Mouse (Mus musculus): ENCODE measurements around the gene Fam131b.

Fam131b gene

DNA sequence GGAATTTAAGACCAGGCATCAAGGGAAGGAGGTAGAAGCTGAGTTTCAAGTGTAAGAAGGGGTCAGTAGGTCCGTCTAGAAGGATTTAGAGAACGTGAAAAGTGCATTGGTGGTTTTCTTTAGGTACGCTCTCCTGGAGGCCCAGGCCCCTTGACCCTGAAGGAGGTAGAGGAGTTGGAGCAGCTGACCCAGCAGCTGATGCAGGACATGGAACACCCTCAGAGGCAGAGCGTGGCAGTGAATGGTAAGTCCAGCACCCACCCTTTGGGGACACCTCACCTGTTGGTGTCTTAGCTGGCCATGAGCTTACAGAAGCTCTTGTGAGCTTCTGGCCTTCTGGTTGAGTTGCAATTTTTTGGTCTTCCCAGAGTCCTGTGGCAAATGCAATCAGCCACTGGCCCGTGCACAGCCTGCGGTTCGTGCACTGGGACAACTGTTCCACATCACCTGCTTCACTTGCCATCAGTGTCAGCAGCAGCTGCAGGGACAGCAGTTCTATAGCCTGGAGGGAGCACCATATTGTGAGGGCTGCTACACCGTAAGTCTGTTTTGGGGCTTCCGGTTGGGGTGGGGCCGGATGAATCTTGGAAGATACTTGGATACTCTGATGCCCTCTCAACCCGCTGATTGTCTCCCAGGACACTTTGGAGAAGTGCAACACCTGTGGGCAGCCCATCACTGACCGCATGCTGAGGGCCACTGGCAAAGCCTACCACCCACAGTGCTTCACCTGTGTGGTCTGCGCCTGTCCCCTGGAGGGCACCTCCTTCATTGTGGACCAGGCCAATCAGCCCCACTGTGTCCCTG, 31.6 kb upstream of the Fam131b start:
- DNase-seq = no peak

DNA sequence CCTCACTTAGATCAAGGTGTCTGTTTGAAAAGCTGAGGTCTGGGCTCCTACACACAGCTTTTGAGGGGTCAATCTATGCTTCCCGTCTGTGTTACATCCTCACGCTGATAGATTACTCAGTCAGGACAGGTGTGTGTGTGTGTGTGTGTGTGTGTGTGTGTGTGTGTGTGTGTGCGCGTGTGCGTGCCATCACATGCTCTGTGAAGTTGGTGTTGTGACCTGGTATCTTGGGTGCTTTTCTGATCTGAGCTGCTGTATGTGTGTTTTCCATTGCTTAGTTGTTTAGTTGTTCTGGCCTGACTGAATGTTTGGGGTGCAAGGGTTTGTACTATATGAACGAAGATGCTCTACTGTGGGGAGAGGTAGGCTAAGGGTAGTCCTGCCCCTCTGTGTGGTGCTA, 30.9 kb upstream of the Fam131b start:
- DNase-seq = no peak

DNA sequence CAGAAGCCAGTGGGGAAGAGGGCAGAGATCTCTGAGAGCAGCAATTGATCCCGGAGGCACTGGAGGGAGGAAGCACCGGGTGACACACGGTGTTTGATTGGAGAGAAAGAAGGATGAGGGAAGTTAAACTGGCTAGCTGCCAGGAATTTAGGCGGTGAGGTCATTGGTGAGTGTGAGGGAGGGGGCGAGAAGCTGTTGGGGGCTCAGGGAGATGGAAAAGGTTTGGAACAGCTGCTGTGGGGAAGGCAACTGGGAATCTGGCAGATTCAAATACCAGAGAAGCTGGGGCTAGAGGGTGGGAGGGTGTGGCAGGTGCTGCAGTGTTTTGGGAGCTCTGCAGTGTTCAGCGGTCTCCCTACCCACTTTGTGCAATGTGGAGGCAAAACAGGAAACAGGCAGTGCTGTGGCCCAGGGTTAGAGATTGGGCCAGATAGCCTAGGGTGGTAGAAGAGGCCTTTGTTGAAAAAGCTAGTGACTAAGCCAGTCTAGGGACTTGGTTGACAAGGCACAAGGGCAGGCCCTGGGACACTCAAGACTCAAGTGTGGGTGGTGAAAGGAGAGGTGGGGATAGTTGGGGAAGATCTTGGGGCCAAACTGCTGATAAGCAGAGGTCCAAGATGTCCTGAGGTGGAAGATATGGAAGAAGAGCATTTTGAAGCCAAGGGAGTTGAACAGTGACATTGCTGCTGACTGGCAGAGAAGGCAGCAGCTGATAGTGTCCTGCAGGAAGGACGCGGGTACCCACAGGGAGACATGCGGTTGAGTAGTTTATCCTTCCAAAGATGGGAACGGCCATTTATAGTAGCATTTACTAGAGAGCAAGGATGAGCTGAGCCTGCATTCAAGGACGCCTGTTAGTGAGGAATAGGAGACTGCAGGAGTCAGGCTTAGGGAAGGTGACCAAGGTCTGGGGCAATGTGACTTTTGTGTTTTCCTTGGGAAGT, 29.9 kb upstream of the Fam131b start:
- DNase-seq = no peak

DNA sequence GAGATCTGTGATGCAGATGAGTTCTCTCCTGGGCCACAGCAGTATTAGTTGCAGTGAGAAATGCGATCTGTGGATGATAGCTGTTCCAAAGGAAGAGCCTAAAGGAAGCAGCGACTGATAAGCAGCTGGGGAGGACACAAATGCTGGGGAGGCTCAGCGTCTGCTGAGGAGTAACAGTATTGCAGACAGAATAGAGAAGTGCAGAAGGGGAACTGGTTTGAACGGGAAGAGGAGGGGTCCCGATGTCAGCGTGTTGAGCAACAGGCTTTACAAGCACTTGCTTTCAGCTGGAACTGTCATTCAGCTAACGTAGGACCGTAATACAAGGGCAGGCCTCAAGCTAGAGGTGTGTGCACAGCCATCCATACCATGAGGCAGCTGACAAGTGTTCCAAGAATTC, 28.7 kb upstream of the Fam131b start:
- no peak for DNase-seq

DNA sequence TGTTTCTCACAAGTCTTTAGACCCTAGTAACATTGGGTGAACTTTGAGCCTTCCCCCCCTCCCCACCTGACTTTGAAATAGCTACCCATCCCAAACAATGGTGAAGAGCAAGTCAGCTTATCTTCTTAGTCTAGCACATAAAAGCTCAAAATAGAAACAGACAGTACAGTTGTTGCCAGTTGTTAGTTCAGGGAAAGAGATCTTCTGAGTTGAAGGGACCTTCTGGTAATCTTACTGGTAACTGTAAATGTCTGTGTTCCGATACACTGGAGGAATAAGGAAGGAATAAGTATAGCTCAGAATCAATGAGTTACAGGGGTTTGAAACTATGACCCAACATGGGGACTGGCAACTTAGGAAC, 28.0 kb upstream of the Fam131b start:
- no peak for DNase-seq

DNA sequence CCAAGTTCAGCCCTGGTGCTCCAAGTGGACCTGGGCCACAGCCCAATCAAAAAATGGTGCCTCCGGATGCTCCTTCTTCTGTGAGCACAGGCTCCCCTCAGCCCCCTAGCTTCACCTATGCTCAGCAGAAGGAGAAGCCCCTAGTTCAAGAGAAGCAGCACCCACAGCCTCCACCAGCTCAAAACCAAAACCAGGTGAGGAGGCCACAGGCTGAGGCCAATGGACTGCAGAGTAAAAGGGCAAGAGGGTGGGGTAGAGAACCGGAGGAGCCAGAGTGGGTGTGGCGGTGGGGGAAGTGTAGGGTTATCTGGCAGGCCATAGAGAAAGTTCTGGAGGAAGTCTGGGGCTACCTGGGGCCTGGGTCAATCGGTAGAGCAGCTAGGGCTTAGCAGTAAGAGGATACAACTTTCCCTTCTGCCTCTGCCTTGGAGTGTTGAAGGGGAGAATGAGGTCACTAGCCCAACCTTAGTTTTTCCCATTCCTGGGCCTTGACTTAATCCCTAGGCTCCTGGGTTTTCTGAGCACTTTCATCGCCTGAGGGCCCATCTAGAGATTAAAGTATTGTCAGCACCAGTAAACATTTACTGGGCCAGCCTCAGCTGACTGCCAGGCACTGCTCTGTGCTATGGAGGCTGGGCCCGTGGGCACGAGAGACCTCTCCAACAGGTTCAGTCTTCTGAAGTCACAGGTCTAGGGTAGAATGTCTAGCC, 27.5 kb upstream of the Fam131b start:
- peak in 1 of 2 experiments; percentile 3 for DNase-seq

DNA sequence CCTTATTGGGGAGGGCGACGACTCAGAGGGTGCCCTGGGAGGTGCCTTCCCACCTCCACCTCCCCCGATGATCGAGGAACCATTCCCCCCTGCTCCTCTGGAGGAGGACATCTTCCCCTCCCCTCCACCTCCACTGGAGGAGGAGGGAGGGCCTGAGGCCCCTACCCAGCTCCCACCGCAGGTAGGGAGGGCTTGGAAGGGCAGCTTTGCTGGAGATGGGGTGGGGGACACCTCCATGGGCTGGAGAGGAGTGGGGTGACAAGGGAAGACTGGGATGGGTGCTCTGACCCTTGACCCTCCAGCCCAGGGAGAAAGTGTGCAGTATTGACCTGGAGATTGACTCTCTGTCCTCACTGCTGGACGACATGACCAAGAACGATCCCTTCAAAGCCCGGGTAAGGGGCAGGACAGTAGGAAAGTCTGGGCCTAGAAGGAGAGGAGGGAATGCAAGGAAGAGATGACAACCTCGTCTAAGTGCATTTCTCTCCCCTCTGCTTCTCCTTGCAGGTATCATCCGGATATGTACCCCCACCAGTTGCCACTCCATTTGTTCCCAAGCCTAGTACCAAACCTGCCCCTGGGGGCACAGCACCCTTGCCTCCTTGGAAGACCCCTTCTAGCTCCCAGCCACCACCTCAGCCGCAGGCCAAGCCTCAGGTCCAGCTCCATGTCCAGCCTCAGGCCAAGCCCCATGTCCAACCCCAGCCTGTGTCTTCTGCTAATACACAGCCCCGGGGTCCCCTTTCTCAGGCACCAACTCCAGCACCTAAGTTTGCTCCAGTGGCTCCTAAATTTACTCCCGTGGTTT, 26.7 kb upstream of the Fam131b start:
- peak in 1 of 2 experiments; percentile 19 for DNase-seq

DNA sequence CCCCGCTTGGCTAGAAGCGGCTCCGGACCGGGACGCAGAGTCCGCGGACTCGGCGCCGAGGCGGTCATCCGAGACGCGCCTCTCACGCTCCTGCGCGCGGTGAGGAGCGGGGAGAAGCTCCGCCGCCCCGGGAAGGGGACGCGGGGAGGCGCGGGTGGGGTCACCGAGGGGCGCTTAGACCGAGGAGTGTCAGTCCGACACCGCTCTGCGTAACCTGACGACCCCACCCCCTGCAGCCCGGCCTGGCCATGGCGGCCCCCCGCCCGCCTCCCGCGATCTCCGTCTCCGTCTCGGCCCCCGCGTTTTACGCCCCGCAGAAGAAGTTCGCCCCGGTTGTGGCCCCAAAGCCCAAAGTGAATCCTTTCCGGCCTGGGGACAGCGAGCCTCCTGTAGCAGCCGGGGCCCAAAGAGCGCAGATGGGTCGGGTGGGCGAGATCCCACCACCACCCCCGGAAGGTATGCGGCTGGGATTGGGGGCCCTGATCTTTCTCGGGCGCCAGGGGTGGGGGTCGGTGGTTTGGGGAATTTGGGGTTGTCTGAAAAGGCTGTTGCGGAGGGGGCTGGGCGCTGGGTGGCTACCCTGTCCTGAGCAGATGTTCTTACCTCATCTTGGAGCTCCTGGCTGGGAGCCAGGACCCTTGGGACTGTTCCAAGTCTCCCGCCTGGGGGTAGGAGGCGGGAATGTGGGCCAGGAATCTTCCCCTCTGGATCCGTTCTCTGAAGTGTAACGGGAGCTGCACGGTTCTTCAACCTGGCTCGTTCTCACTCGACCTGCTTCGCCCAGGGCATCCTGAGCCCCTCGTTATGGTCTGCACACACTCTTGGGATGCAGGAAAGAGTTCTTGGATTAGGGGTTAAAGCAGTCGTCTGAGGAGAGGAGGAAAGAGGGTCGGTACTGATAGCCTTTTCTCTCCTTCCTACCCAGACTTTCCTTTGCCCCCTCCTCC, 25.9 kb upstream of the Fam131b start:
- DNase-seq = peak; percentile 72 to 79

DNA sequence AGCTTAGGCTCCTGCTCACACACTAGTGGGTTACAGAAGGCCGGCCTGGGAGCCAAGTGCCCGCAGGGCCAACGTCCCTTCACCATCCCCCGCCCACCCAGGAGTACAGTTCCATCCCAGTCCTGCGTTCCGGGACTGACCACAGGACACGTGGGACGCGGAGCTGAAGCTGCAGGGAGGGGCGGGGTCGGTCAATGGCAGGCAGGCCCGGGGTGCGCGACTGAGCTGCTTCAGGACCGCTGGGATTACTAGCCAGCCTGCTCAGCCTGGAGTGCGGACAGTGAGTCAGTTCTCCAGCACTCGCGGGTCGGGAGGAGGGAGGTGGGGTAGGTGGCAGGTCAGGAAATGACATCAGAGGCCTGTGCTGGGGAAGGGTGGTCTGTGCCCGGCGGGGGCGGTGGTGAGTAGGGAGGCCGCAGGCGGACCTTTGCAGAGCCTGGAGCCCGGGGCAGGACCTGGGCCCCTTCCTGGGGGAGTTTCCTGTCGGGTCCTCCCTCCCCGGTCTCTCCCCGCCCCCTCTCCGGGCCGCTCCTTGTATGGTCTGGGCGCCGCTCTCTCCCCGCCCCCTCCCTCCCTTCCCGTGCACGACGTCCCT, 25.1 kb upstream of the Fam131b start, which contains the start of gene Zyx:
Gene Zyx, plus strand, starts transcription at position 205 of the 595 bp plus-strand sequence.
- peak; percentile 88 to 91 for DNase-seq

DNA sequence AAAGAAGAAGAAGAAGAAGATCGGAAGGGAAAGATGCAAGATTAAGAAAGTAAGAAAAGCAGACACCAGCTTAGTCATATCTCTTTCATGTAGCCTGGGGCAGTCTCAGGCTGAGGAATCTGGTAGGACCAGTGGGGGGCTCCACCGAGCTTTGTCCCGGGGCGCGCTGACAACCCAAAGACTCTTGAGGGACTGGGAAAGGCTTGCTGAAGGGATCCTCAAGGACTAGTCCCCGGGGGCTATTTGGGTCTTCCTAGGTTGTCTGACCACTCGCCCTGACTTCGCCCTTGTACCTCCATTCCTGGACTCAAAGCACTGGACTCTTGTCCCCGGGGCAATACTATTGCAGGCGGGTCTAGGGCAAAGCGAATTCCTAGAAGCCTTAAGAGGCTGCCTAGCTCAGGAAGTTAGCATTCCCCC, 24.6 kb upstream of the Fam131b start:
- peak; percentile 81 to 82 for DNase-seq

DNA sequence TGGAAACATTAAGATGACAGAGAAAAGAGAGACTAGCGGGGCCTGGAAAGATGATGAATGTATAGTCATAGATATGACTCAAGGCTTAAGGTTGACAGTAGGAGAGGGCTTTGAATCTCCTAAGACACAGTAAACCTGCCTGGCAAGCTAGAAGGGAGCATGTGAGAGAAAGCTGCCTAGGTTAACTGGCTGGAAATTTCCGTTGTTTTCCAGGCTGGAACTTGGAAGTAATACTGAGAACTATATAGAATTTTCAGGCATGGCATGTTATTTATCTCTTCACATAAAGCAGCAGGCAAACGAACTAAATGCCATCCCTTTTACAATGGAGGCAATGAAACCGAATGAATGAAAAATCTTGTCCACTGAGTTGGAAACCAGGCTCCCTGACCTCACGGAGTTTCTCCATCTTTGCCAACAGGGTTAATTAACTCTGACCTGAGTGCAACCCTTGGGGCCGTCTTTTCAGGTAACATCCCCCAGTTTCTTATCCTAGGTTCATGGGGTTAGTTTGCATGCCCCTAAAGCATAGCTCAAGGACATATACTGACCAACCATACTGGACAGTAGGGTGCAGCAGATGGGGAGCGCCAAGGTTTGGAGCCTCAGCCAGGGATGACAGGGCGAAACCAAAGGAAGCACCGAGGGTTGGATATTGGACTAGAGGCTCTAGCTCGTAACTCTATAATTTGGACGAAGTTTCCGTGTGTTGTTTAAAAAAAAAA, 24.0 kb upstream of the Fam131b start:
- peak; percentile 63 to 64 for DNase-seq

DNA sequence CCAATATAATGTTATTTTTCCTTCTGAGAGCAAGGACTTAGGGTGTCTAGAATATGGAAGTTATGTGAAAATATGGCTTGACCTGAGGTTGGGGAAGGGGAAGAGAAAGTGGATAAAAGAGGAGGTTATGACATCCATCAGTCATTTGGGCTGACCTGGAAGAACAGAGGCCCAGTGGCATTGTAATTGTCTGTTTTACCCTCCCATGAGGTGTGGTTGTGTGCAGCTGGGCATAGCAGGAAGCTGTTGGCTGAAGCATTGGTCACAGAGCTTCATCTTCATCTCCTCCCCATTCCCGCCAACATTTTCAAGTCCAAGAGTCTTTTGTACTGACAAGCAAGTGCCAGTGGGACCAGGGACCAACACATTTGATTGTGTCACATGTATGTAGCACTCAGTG, 19.8 kb upstream of the Fam131b start:
- peak in 1 of 2 experiments; percentile 6 for DNase-seq

DNA sequence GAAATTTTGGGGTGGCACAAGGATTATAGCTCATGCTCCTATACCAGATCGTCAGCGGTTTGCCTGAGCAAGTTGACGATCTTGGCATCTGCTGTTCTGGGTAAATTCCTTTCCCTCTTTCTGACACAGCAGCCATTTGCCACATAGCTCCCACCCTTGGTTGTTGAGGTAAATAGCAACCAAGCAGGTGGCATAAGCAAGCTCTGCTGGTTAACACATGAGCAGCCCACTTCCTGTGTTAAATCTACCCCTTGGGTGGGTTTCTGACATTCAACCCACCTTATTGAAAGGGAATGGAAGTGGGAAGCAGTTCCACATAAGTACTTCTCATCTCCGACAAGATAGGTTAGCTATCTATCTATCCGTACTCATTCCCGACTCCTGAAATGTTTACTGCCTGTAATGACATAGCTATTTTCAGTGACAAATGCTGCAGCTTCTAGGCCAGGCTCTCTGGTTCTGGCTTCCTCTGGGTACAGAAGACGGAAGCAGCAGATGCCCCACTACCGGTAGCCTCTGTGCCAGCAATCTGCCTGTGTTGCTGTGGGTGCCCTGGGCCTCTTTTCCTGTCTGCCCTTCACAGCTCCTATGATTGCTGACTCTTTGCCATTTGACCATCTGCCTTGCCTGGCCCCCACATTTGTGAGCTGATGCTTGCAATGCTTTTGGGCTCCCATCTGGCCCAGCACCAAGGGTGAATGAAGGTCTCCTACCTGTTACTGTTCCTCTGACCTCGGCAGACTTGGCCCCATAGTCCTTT, 19.1 kb upstream of the Fam131b start:
- DNase-seq = peak; percentile 85 to 88

DNA sequence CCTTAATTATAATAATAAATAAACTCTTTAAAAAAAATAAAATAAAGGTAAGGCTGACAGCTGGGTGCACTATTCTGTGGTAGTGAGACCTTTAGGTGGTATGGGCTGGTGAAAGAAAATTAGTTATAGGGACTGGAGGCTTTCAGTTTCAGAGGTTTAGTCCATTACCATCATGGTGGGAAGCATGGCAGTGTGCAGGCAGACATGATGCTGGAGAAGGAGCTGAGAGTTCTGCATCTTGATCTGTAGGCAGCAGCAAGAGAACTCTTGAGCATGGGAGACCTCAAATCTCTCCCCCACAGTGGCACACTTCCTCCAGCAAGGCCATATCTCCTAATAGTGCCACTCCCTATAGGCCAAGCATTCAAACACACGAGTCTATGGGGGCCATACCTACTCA, 17.7 kb upstream of the Fam131b start:
- peak in 1 of 2 experiments; percentile 1 for DNase-seq

DNA sequence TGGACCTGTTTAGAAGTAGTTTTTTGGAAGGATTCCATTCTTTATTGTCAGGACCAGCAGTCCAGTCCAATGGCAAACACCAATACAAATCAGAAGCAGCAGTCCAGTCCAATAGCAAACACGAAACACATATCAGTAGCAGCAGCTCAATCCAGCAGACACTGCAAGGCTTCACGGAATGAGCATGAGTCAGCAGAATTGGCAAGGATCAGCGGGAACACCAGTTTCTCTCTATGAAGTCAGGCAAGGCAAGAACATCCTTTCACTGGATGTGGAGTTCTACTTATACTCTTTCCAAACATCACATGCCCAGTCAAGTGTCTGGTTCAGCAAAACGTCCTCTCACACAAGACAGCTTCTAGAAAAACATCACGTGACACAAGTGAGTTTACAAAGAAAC, 15.5 kb upstream of the Fam131b start:
- peak in 1 of 2 experiments; percentile 1 for DNase-seq

DNA sequence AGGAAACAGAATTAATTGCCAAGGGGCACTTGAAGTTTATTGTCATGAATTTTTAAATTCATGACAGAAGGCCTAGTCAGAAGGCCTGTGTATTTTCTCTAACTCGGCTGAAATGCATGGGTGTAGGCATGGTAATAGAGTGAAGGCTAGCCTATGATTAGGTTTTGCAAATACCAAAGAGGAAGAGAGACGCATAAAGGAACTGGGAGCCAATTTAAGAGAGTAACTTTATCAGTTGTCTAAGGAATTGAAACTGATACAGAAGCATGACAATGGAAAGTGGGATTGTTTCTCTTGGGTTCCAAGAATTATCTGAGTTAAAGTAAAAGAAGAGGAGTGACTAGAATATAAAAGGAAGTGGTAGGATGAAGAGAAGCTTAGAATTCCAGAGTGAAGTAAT, 14.7 kb upstream of the Fam131b start:
- DNase-seq = no peak

DNA sequence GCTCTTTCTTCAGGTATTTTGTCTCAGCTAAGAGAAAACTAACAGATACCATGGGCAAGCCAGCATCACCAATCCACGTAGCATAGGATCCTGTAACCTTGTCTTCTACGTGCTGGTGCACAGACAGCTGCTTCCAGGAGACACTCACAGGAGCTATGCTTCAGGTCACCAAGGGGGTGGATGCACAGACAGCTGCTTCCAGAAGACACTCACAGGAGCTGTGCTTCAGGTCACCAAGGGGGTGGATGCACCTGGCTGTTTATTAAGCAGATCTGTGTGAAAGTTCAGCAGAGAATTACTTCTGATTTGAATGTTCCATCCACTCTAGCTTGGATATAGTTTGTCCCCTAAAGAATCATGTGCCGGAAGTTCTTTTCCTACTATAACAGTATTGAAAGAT, 6.5 kb upstream of the Fam131b start:
- no peak for DNase-seq

DNA sequence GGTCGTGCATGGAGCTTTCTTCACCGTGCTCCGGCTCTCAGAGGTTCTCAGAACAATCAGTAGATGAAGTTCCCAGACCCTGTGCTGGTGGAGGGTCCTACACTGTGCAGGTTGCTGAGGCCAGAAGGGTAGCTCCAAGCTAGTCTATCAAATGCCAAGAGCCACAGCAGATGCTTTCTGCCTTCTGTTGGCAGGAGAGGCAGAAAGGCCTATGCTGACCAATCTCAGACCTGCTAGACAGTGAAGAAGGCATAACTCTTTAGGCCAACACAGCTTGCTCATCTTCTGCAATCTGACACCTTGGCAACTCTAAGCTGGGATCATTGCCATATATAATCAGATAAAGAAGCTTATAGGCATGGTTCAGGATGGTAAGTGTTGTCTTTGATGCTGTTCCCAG, 5.8 kb upstream of the Fam131b start:
- peak; percentile 50 to 51 for DNase-seq

DNA sequence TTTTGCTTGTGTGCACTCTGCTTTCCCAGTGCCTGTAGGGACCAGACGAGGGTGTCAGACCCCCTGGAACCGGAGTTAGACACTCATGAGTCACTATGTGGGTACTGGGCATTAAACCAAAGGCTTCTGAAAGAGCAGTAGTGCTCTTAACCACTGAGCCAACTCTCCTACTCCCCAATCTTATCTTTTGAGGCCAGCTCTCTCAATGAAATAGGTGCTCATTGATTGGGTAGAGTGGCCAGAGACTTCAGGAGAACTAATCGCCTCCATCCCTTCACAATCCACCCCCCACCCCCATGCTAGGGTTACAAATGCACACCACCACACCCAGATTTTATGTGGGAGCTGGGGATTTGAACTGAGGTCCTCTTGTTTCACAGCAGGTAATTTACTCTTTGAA, 4.3 kb upstream of the Fam131b start:
- no peak for DNase-seq
